Mouse (Mus musculus): Measurements from ENCODE around the gene Klhl24. TPM values are rescaled to one million over a fixed set of nuclear protein-coding genes. Genes with fewer than 3 reads are reported as not detected.
"Not testable (repeated sequence)": the region's sequence is repeated elsewhere in the genome, so short reads cannot be mapped to it uniquely, and the experiment has no call there.

Klhl24 gene
- polyA plus RNA-seq, 1 experiment: 22.6 TPM

DNA sequence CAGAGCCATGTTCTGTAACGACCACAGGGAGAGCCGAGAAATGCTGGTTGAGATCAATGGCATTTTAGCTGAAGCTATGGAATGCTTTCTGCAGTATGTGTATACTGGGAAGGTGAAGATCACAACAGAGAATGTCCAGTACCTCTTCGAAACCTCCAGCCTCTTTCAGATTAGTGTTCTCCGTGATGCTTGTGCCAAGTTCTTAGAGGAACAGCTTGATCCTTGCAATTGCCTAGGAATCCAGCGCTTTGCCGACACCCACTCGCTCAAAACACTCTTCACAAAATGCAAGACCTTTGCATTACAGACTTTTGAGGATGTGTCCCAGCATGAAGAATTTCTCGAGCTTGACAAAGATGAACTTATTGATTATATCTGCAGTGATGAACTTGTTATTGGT lies 9.7 kb downstream of the Klhl24 start:
- Histone ChIP-seq H3K36me3 (ENCODE audit: control insufficient read depth, insufficient read depth, low read length) (peaks cover 2% of the 10 kb centered on the region; the same call in 1 of the 2 replicates), H3K27me3 (ENCODE audit: control insufficient read depth, insufficient read depth, low read length) (no peaks in the 10 kb centered on the region), H3K4me3 (ENCODE audit: control insufficient read depth, low read depth, low read length) (no peak overlapping the region), H3K27ac (ENCODE audit: control insufficient read depth, insufficient read depth, low read depth, low read length) (peak overlapping the region; percentile 49; the same call in 1 of the 2 replicates), H3K4me1 (ENCODE audit: control insufficient read depth, insufficient read depth, low read length) (peaks cover 2% of the 10 kb centered on the region; the same call in 1 of the 2 replicates)
- TF ChIP-seq POLR2A (IDR thresholded peaks at IDR 0.05; ENCODE audit: control insufficient read depth, low read depth, low read length): no peak
- no peak for TF ChIP-seq CTCF (IDR thresholded peaks at IDR 0.05; ENCODE audit: control insufficient read depth, insufficient read depth, insufficient replicate concordance, low read depth, low read length)

DNA sequence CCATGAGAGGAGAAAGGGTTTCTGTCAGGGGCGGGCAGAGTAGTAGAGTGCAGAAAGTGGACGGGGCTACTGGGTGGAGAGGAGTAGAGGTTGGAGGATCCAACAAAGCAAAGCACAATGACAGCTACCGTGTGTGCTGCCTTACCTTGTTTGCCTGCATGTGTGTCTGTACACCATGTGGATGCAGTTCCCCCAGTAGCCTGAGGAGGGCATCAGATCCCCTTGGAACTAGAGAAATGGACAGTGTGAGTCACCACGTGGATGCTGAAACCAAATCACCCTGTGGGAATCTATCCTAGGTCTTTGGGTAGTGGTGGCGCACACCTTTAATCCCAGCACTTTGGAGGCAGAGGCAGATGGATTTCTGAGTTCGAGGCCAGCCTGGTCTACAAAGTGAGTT lies 11.6 kb downstream of the Klhl24 start:
- Histone ChIP-seq H3K27me3 (ENCODE audit: control insufficient read depth, insufficient read depth, low read length) (no peaks in the 10 kb centered on the region), H3K4me3 (ENCODE audit: control insufficient read depth, low read depth, low read length) (no peak overlapping the region), H3K4me1 (ENCODE audit: control insufficient read depth, insufficient read depth, low read length) (peaks cover 2% of the 10 kb centered on the region; the same call in 1 of the 2 replicates), H3K27ac (ENCODE audit: control insufficient read depth, insufficient read depth, low read depth, low read length) (no peak overlapping the region), H3K36me3 (ENCODE audit: control insufficient read depth, insufficient read depth, low read length) (peaks cover 2% of the 10 kb centered on the region; the same call in 1 of the 2 replicates)
- TF ChIP-seq CTCF (IDR thresholded peaks at IDR 0.05; ENCODE audit: control insufficient read depth, insufficient read depth, insufficient replicate concordance, low read depth, low read length): peak; percentile 46; the same call in 1 of the 2 replicates
- no peak for TF ChIP-seq POLR2A (IDR thresholded peaks at IDR 0.05; ENCODE audit: control insufficient read depth, low read depth, low read length)

DNA sequence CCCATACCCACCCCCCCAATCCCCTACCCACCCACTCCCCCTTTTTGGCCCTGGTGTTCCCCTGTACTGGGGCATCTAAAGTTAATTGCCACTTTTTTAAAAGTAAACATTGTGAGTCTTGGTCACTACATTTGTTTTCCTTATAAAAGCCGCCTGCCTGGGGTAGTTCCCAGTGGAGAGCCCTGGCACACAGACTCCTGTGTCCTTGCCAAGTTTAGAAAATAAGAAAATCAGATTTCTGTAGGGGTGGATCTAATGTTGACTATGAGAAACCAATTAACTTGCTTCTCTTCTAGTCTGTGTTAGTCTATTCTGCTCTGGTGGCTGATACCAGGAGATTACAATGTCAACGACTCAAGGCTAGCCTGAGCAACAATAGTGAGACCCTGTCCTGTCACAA lies 15.3 kb downstream of the Klhl24 start:
- no peak overlapping the region for H3K4me3 ChIP-seq (ENCODE audit: control insufficient read depth, low read depth, low read length)
- H3K36me3 ChIP-seq (ENCODE audit: control insufficient read depth, insufficient read depth, low read length): no peaks in the 10 kb centered on the region
- no peaks in the 10 kb centered on the region for H3K27me3 ChIP-seq (ENCODE audit: control insufficient read depth, insufficient read depth, low read length)
- no peaks in the 10 kb centered on the region for H3K4me1 ChIP-seq (ENCODE audit: control insufficient read depth, insufficient read depth, low read length)
- no peak for TF ChIP-seq POLR2A (IDR thresholded peaks at IDR 0.05; ENCODE audit: control insufficient read depth, low read depth, low read length)
- no peak for TF ChIP-seq CTCF (IDR thresholded peaks at IDR 0.05; ENCODE audit: control insufficient read depth, insufficient read depth, insufficient replicate concordance, low read depth, low read length)
- no peak overlapping the region for H3K27ac ChIP-seq (ENCODE audit: control insufficient read depth, insufficient read depth, low read depth, low read length)

DNA sequence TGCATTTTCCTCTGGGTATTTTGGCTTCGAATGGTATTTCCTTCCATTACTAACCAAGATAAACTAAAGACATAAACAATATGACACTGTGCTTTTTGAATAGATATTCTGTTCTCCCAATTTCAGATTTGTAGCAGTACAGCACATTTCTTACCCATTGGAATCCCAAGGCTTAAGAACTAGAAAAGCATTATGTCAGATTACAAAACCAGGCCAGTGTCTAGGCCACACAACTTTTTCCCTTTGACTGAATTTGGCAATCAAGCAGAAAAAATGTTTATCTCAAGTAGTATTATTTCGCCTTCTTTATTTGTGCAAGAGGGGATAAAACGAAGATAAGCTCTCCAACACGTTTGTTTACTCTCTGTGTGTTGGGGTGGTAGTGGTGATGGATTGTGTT lies 18.7 kb downstream of the Klhl24 start:
- Histone ChIP-seq H3K36me3 (ENCODE audit: control insufficient read depth, insufficient read depth, low read length) (no peaks in the 10 kb centered on the region; the same call in 1 of the 2 replicates), H3K27ac (ENCODE audit: control insufficient read depth, insufficient read depth, low read depth, low read length) (no peak overlapping the region), H3K27me3 (ENCODE audit: control insufficient read depth, insufficient read depth, low read length) (no peaks in the 10 kb centered on the region), H3K4me3 (ENCODE audit: control insufficient read depth, low read depth, low read length) (no peak overlapping the region), H3K4me1 (ENCODE audit: control insufficient read depth, insufficient read depth, low read length) (no peaks in the 10 kb centered on the region)
- TF ChIP-seq CTCF (IDR thresholded peaks at IDR 0.05; ENCODE audit: control insufficient read depth, insufficient read depth, insufficient replicate concordance, low read depth, low read length) (no peak), POLR2A (IDR thresholded peaks at IDR 0.05; ENCODE audit: control insufficient read depth, low read depth, low read length) (no peak)

DNA sequence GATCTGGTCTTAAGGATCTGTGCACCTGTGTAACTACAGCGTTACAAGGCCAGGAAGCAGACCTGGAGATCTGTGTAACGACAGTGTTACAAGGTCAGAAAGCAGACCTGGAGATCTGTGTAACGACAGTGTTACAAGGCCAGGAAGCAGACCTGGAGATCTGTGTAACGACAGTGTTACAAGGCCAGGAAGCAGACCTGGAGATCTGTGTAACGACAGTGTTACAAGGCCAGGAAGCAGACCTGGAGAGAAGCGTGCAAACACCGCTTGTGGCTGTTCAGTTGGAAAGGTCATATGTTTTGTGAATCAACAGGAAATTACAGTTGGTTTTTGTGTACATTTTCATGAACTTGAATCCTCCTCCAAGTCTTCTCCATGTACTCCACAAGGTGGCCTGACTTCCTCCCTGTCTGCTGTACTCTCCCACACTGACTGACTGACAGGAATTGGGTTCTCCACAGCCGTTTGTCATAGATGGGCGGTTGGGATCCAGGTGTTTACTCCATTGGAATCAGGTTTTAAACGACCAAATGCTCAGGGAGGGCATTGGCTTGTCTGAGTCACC lies 29.1 kb downstream of the Klhl24 start:
- H3K36me3 ChIP-seq (ENCODE audit: control insufficient read depth, insufficient read depth, low read length); H3K4me3 ChIP-seq (ENCODE audit: control insufficient read depth, low read depth, low read length); H3K4me1 ChIP-seq (ENCODE audit: control insufficient read depth, insufficient read depth, low read length): not testable (repeated sequence)

DNA sequence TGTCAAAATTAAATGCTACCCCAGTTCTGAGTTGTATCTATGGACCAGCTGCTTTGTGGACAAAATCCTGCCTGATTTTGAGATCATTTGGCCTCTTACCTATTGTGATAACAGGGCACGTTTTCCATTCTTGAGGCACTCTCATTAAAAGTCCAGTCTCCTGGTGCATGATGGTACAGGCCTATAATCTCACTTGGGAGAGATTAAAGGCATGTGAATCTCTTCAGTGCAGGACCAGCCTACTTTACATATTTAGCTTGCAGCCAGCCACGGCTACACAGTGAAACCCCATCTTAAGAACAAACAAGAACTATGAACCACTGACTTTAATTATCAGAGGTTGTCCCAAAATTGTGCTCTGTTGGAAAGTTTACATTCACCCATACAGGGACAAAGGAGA lies 33.1 kb downstream of the Klhl24 start:
- Histone ChIP-seq H3K27me3 (ENCODE audit: control insufficient read depth, insufficient read depth, low read length) (no peaks in the 10 kb centered on the region), H3K27ac (ENCODE audit: control insufficient read depth, insufficient read depth, low read depth, low read length) (no peak overlapping the region), H3K4me1 (ENCODE audit: control insufficient read depth, insufficient read depth, low read length) (no peaks in the 10 kb centered on the region), H3K36me3 (ENCODE audit: control insufficient read depth, insufficient read depth, low read length) (no peaks in the 10 kb centered on the region), H3K4me3 (ENCODE audit: control insufficient read depth, low read depth, low read length) (no peak overlapping the region)
- TF ChIP-seq POLR2A (IDR thresholded peaks at IDR 0.05; ENCODE audit: control insufficient read depth, low read depth, low read length) (no peak), CTCF (IDR thresholded peaks at IDR 0.05; ENCODE audit: control insufficient read depth, insufficient read depth, insufficient replicate concordance, low read depth, low read length) (no peak)

More for the DNA sequence above, 29.1 kb downstream of the Klhl24 start:
- not testable (repeated sequence) for H3K27me3 ChIP-seq (ENCODE audit: control insufficient read depth, insufficient read depth, low read length); H3K27ac ChIP-seq (ENCODE audit: control insufficient read depth, insufficient read depth, low read depth, low read length)

DNA sequence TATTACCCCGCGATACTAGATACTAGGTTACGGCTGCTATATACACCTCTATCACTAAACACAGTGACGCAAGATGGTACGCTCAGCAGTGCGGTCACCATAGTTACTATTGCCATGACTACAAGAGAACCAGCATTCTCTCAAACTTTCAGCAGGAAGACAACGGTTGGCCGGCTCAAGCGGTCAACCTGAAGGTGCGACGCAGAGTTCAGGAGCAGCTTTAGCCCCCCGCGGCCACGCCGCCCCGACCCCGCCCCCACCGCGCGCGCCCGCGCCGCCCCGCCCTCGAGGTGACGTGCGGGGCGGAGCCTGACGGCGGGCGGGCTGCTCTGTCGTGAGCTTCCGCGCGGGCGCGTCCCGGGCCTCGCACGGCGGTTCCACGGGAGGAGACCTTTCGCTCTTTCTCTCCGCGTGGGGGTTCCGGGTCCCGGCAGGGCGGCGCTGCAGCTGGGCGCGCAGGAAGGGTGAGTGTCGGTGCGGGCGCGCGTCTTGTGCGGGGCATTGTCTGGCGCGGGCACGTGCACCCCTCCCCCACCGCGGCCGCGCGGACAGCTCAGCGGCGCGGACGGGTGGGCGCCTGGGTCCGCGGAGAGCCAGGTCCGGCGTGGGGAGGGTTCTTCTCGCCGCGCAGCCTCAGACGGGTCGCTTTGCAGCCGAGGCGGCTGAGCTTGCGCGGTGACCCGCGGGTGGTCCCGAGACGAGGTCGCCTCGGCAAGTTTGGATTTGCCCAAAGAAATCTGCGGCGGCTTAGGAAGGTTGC lies 43.6 kb downstream of the Klhl24 start, which contains the start of gene Yeats2:
Yeats2 (plus strand) TSS at position 292 of the 760 bp plus-strand sequence.
- Histone ChIP-seq H3K4me3 (ENCODE audit: control insufficient read depth, low read depth, low read length) (peak within 1 kb of the TSS; percentile 96), H3K27ac (ENCODE audit: control insufficient read depth, insufficient read depth, low read depth, low read length) (peak within 1 kb of the TSS; percentile 93), H3K4me1 (ENCODE audit: control insufficient read depth, insufficient read depth, low read length) (peaks cover 5% of the 10 kb centered on the region; the same call in 1 of the 2 replicates), H3K27me3 (ENCODE audit: control insufficient read depth, insufficient read depth, low read length) (no peaks in the 10 kb centered on the region), H3K36me3 (ENCODE audit: control insufficient read depth, insufficient read depth, low read length) (no peaks in the 10 kb centered on the region)
- TF ChIP-seq CTCF (IDR thresholded peaks at IDR 0.05; ENCODE audit: control insufficient read depth, insufficient read depth, insufficient replicate concordance, low read depth, low read length) (no peak), POLR2A (IDR thresholded peaks at IDR 0.05; ENCODE audit: control insufficient read depth, low read depth, low read length) (peak; percentile 70)

Data from testis, adult 2 months (tissue).